ENCODE assay signal across 8 mouse cellular contexts in genomic region chr4:40851031-40851762, GRCm38 (mm10). TPM values are rescaled to one million over a fixed set of nuclear protein-coding genes. Genes with fewer than 3 reads are reported as not detected.
A peak's percentile ranks its signal among the peaks of the same experiment; 100 is the strongest.
DNase-seq lines count a peak whose midpoint lies in the region; ATAC-seq and TF ChIP-seq lines count a peak whose summit lies in the region.

No protein-coding gene starts in this region.

- peak overlapping the region; percentile 41 for H3ac ChIP-seq in C2C12 (ENCODE audit: control insufficient read depth, insufficient read length, low read depth)

- H3K9ac ChIP-seq in heart, embryonic 16.5 days (ENCODE audit: low read length) = peak overlapping the region; percentile 90
- H3K9ac ChIP-seq in lung, embryonic 16.5 days (ENCODE audit: low read length) = peak overlapping the region; percentile 96

- peak overlapping the region; percentile 89 for H3K4me2 ChIP-seq in heart, embryonic 16.5 days (ENCODE audit: low read depth, low read length)
- peak overlapping the region; percentile 81 for H3K4me2 ChIP-seq in lung, embryonic 16.5 days (ENCODE audit: low read depth, low read length)

- H3K4me1 ChIP-seq in heart, embryonic 16.5 days (ENCODE audit: control insufficient read depth, insufficient read depth, low read length) = peaks cover 54% of the 10 kb centered on the region
- peaks cover 59% of the 10 kb centered on the region for H3K4me1 ChIP-seq in lung, embryonic 16.5 days (replicated peaks; ENCODE audit: control insufficient read depth, insufficient read depth, low read length)

- no peaks in the 10 kb centered on the region for H3K27me3 ChIP-seq in C2C12 (ENCODE audit: control insufficient read depth, insufficient read depth, insufficient read length)
- no peaks in the 10 kb centered on the region for H3K27me3 ChIP-seq in heart, embryonic 16.5 days (ENCODE audit: control insufficient read depth, insufficient read depth, low read length)
- no peaks in the 10 kb centered on the region for H3K27me3 ChIP-seq in lung, embryonic 16.5 days (ENCODE audit: control insufficient read depth, insufficient read depth, low read depth, low read length)

- DNase-seq in 3T3-L1 (ENCODE audit: low read depth, low spot score) = peak; percentile 33
- DNase-seq in cerebellum, postnatal 25 days = no peak
- no peak for DNase-seq in embryo, embryonic 11 days
- DNase-seq in kidney, postnatal 4 days = no peak
- no peak for DNase-seq in right cerebral cortex, postnatal 36 days (ENCODE audit: low spot score in 2 of 2)

- peaks cover 72% of the 10 kb centered on the region for H3K79me2 ChIP-seq in C2C12 (ENCODE audit: control insufficient read depth, insufficient read depth)

- no peaks in the 10 kb centered on the region for H3K9me3 ChIP-seq in heart, embryonic 16.5 days (replicated peaks; ENCODE audit: control insufficient read depth, low read length)
- H3K9me3 ChIP-seq in lung, embryonic 16.5 days (ENCODE audit: control insufficient read depth, low read length) = no peaks in the 10 kb centered on the region

- peak overlapping the region; percentile 97 for H3K27ac ChIP-seq in heart, embryonic 16.5 days (ENCODE audit: low read length)
- peak overlapping the region; percentile 97 for H3K27ac ChIP-seq in lung, embryonic 16.5 days (ENCODE audit: low read length)

- 41% methylated on average over 6 of the region's 6 CpGs for WGBS in heart, embryonic 16.5 days
- WGBS in lung, embryonic 16.5 days = 58% methylated on average over 6 of the region's 6 CpGs

- TF ChIP-seq CTCF in C2C12 (IDR thresholded peaks at IDR 0.05; ENCODE audit: control insufficient read depth, insufficient read depth, insufficient read length) = no peak

- ATAC-seq in heart, embryonic 16.5 days (replicated peaks; ENCODE audit: extremely low read depth, insufficient read depth, low FRiP score) = no peak
- no peak for ATAC-seq in lung, embryonic 16.5 days (ENCODE audit: low read depth)

- H3K36me3 ChIP-seq in C2C12 (ENCODE audit: control insufficient read depth, insufficient read depth) = no peaks in the 10 kb centered on the region
- no peaks in the 10 kb centered on the region for H3K36me3 ChIP-seq in heart, embryonic 16.5 days (ENCODE audit: control insufficient read depth, insufficient read depth)
- H3K36me3 ChIP-seq in lung, embryonic 16.5 days (ENCODE audit: control insufficient read depth, insufficient read depth, low read length) = no peaks in the 10 kb centered on the region

- peaks cover 63% of the 10 kb centered on the region for H3K79me3 ChIP-seq in C2C12 (ENCODE audit: low read depth)

- H3K4me3 ChIP-seq in C2C12 (ENCODE audit: insufficient read depth, poor library complexity, severe bottlenecking) = peak overlapping the region; percentile 69
- peak overlapping the region; percentile 75 for H3K4me3 ChIP-seq in heart, embryonic 16.5 days (ENCODE audit: low read length)
- H3K4me3 ChIP-seq in lung, embryonic 16.5 days (ENCODE audit: low read length) = peak overlapping the region; percentile 87

TF ChIP-seq in C2C12, 6 proteins besides CTCF, POLR2A, EP300 and RAD21:
- TF ChIP-seq MYOD1 (IDR thresholded peaks at IDR 0.05; ENCODE audit: control insufficient read depth, insufficient read length, low read depth) = no peak
- TF ChIP-seq MAX (IDR thresholded peaks at IDR 0.05) = no peak
- no peak for TF ChIP-seq FOSL1 (IDR thresholded peaks at IDR 0.05; ENCODE audit: insufficient read depth, low read length, poor library complexity, severe bottlenecking)
- no peak for TF ChIP-seq MYOG (IDR thresholded peaks at IDR 0.05; ENCODE audit: control insufficient read depth, extremely low read depth, insufficient read length)
- no peak for TF ChIP-seq CEBPB (IDR thresholded peaks at IDR 0.05; ENCODE audit: low read depth)
- no peak for TF ChIP-seq USF1 (IDR thresholded peaks at IDR 0.05; ENCODE audit: low read depth)

RNA-seq across cellular contexts. Expression of gene B4galt1, which starts 2.6 kb away (rescaled TPM):
- polyA plus RNA-seq in C2C12 (2012; fragmentation: generic; extraction: Trizol) = 42.2 TPM
- 54.5 and 61.5 TPM in 2 replicates for polyA plus RNA-seq in heart, embryonic 16.5 days (2015; fragmentation: Nextera tagmentation; extraction: Ambion mirVana)
- 75.4 and 79.0 TPM in 2 replicates for polyA plus RNA-seq in lung, embryonic 16.5 days (2015; fragmentation: Nextera tagmentation; extraction: Ambion mirVana)
